Mouse (Mus musculus) heart, adult 18-20 months (tissue): ENCODE measurements at regions not wholly inside any gene's neighbourhood (a gene's known extent, or its start where the extent isn't known, plus 50 kb on each side); places are given as distances from the start of the nearest gene placed in this dataset.

Experiments
- DNase-seq, 2 experiments: peaks; one replicate each; pipeline ENCODE4 v3.0.0; 2021 to 2022; ENCODE audit warnings: mixed read lengths in 1 of 2

DNA sequence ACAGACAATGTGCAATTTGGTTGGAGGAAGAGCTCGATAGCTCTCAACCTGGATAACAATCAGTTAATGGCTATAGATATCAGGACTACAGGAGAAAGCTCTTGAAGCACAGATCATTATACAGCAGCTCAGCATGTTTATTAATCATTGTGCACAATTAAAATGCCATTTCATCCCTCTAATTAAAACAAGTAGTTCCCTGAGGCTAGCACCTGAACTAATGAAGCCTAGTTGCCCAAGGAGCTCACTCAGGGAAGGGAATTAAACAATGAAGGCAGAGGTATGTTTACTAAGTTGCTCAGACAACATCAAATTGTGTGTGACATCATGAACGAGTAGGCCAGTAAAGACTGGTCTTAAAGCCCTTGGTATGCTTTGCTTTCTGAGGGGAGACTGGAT is 210.3 kb upstream of the Etaa1 start:
- no peak for DNase-seq

DNA sequence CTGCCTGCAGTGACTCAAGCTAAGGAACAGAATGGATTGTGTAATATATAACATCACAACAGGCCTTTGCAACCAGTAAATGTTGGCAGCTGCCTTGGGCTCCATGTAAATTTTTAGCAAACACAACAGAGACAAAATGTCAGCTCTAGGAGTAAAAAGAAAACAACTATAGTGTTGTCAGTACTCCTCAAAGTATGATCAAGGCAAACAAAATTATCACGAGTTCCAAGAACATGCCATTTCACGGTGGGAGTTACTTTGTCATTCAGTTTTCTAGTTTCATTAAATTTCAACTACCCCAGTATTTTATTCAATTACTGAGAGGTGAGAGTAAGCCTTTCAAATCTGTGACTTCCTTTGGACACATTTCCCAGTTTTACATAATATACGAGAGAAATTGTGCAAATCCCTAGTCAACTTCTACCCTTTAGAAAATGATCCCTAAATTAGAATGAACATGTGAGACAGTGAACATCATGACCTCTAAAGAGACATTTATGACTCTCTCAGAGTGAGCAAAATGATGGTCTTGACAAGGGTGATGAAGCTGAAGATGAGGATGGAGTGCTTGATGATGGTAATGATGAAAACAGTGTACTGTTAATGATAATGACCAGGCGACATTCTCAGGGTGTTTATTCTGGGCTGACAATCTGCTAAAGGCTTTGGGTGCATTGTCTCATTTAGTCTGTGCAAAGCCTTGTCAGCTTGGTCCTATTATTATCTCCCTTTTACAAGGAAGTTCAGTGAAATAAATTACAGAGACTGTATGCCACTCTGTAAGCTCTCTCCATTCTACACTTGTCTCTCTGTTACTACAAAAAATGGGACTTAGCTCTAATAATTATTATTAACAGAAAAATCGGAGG is 209.7 kb upstream of the Etaa1 start:
- no peak for DNase-seq

DNA sequence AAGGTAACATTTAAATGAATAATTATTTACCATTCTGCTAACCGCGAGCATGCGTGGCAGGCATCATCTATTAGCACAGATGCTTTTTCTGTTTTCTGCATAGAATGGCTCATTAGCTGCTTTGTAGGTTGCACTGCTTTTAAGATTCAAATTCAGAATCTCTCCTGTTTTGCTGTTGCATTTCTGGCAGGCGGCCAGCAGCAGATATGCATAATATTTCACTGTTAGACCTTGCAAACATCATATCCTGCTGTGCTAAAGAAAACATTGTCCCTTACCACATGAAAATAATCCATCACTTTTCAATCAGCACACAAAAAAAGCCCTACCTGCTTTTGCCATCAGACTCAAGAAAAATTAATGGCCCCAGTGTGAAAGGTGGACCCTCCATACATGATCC is 202.8 kb upstream of the Etaa1 start:
- no peak for DNase-seq

DNA sequence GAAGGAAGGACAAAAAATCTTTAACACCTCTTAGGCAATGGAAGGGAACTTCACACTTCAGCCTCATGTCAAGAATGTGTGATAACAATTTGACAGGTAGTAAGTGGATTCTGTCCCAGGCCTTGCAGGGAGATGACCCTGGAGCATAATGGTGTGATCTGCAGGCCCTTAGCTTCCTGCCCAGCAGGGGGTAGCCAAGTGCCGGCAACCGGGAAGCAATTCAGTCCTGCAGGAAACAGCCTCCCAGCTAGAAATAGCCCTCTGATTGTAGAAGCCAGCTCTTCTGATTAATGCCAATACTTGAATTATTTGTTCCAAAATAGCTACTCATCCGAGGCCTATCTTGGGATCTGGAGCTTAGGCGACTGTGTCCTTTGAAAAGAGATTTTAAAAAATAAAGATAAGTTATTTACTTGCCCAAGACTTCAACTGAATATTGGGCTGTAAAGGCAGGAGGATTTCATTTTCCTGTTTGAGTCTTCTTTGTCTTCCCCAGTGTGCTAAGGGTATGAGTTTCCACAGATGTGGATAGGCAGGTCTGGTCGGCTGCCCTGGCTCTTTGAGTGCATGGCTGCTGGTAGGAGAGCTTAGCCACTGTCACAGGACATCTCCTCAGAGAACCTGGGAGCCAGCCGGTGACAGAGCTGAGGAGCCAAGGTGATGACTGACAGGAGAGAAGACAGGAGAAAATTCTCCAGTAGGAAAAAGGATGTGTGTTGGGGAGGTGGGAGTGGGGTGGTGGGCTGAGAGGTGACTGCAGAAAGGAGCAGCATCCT is 198.3 kb upstream of the Etaa1 start:
- peak; percentile 60 to 72 for DNase-seq

DNA sequence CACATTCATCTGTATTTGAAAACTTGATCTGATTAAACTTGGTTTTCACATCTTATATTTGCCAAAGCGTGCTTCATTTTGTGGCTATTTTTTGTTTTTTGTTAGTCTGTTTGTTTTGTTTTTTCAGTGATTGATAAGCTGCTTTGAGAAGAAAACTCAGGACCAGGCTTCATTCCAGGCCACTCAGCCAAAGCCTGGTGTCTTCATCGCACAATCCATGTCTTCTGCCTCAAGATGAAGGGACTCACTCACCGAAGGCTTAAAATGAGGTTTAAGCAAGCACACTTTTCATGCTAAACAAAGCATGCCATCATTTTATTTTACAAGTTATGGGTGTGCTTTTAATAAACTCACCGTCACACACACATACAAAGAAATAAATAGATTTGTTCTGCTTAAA is 197.7 kb upstream of the Etaa1 start:
- DNase-seq, result no peak

DNA sequence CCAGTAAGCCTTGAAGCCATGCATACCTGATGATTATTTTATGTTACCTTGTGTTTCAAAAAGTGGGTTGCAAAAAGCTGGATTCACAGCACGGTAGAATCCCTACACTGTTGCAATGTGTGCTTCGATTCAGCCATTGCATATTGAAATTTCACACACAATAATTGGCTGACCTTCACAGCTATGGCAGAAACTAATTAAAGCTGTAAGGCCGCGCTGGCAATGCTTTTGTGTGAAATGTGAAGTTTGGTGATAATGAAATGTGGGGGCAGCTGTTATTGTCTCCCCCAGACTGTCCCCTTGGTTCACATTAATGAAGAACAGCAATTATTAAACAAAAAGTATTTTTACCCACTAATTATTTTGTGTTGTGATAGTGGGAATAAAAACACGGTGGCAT is 173.8 kb upstream of the Etaa1 start:
- no peak for DNase-seq

DNA sequence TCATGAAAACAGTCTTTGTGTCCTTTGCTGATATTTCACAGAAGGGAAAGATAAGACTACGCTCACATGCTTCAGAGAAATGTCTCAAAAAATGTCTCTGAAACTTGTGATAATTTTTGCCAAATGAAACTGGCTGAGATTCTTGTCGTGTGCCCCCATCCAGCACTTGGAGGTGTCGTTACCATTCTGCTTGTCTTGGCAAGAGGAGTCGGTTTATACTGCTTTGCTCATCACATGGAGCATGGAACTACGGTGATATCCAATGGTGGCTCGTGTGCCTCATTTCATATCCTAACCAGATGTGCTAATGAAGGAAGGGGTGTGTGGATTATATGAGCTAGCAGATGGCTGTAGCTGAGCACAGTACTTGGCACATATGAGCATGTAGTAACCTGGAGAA is 169.4 kb upstream of the Etaa1 start:
- peak in 1 of 2 experiments; percentile 12 for DNase-seq

DNA sequence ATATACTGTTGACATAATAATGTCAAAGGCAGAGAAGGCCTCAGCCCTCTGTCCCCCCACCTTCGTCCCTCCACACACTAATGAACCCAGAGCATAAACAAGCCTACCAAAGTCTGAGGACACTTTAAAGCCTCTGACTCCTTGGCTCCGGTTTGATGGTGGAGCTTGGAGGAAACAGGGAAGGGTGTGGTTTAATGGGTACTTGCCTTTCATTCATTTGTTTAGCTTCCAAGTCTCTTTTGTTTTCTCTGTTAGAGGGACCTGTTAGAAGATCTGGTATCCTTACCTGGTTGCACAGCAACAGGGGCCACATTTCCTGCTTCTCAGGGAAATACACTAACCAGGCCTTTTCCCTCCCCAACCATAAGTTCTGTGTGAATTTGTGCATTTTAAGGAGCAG is 168.9 kb upstream of the Etaa1 start:
- no peak for DNase-seq

DNA sequence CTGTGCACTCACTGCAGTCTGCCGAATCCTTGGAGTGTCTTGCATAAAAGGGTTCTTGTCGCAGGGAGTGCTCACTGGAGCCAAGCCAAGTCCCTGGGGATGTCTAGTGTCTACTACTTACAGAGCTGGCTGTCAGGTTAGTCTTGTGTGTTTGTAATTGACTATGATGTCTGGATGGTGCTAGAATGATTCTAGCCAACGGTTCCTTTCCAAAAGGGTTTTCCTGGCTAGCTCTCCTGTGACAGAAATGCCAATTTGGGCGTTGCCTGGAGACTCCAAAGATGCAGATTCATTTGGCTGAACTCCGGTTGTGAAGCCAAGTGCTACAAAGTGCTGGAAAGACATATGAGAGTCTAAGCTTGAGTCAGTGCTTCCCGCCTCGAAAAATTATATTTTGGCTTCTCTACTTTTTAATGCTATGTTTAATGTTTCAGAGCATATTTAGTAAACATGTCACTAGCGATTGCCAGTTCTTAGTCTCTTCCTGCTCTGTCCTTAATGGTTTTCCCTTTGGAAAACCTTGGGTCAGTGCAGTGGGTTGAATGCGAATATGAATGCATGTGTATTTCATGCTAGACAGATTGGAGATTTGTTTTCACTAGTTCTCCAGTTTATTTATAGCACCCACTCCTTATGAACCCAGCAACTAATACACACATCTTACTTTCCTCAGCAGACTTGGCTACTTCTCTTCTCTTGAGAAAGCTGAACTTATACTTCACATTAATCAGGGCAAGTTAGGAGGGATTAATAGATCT is 162.2 kb upstream of the Etaa1 start:
- peak; percentile 40 to 42 for DNase-seq

DNA sequence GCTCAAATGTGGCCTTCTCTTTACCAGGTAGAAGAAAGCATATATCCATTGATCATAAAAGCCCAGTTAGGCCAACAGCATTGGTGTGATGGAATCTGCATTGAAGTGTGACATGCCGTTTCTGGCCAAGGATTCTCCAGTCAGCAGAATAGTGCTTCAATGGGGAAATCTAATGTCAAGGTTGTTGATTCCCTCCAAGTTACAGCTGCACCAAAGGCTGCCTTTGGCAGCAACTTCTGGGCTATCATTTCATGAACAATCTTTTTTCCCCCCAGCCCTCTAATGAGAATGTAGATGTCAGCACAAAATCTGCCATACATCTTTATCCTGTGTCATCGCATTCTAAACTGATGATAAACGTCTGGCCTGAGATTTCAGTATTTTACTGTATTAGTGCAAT is 149.2 kb upstream of the Etaa1 start:
- DNase-seq, result no peak

DNA sequence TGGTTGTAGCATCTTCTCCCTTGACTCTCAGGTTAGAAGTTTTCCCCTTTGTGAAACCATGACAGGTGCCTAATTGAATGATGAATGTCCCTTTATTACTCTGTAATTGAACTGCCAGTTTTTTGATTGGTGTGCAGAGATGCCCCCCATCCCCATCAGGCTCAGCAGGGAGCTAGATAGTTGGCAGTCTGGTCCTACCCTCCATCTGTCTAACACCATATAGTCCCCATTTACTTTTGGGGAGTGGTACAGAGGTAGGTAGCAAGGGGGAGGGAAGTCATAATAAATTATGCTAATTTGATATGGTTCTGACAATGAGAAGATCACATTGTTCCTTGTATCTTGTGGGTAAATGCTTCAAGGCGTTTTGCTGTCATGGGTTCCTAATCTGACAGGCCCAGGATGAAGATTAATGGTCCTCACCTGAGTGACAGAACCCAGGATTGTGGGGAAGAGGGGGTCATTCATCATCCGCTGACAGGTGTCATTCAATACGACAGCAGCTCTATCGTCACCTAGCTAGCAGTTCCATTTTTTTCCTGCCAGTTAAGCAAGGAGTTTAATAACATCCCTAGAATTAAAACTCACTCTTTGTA is 122.3 kb upstream of the Etaa1 start:
- DNase-seq, result no peak

DNA sequence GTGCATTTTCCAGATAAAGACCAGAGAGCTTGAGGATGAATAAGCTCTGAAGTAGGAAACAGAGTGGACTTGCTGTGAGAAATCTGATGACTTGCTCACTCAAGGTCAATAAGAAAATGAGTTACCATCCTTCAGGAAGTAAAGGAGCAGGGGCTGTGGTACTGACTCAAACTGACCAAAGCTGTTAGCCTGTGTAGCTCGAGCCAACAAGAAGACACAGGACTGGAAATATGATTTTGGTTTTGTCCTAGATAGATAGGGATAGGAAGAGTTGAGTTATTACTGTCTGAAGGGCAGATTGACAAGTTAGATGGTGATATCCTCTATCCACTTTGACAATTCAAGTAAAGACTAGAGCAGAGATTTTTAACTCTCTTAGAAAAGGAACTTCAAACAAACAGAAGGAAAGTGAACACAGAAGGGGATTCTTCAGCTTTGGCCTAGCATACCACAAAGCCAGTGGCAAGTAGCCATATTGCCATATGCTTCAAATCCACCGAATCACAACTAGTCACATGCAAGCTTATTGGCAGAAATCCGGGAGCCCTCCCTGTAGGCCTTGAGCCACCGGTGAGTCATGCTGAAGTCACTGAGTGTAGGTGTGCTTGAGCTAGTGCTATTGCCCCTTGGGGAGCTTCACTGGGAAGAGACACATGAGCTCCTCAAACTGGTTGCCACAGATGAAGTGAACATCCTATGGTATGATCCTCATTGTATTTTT is 117.1 kb upstream of the Etaa1 start:
- DNase-seq, result peak; percentile 38 to 41

DNA sequence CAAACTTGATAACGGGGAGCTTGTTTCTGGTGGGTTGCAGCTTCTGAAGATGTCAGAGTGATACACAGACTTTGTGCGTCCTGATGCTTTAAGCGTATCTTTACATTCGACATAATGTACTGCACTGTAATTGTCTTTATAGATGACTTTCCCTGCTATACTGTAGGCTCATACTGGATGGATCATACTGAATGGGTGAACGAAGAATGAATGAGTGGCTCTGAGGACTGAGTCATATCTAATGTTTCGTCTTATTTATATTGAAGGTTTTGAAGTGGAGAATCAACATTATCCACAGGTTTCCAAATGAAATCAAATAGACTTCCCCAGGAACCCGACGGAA is 116.3 kb upstream of the Etaa1 start:
- DNase-seq, result no peak

DNA sequence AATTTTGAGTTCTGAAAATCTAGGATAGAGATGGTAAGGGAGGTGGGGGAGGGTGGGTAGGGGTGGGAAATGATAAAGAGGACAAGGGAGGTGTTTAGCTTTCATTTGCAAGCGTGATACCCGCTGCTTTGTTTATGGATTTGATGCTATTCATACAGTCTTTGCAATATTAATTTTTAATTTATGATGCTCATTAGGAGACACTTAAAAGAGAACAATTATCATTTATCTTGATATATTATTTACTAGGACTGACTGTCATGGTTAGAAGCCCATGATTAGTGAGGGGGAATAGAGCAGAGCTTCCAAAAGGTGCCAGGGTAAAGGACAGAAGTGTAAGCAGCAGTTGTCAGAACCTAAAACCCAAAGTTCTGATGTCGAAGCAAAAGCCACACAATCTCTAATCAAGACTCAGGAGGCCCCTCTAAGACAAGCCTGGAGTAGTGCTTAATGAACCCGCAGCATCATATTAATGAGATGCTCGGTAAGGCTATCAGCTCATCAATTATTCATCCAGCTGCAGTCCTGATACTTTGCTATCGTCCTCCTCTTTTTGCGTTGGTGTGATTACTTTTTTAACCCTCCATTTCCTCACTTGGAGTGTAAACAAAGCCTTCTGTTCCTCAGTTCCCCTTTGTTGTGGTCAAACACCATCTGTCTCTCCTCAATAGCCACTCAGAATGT is 115.8 kb upstream of the Etaa1 start:
- no peak for DNase-seq

DNA sequence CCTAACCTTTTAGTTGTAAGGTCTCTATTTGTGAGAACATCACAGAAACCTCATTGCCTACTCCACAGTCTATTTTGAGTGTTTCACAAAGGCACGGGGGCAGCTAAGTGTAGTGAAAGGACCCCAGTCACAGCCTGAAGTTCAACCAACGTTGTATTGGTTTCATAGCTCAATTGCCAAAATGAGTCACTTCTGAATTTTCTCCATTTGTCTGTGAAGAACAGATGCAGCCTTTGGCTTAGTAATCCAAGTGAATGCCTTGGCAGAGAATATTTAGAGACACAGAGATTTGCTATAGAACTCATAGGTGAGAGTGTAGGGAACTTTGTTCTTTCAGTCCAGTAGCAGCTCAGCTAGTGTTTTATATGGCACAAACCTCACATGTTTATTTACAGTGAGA is 114.4 kb upstream of the Etaa1 start:
- DNase-seq, result peak; percentile 5 to 9

DNA sequence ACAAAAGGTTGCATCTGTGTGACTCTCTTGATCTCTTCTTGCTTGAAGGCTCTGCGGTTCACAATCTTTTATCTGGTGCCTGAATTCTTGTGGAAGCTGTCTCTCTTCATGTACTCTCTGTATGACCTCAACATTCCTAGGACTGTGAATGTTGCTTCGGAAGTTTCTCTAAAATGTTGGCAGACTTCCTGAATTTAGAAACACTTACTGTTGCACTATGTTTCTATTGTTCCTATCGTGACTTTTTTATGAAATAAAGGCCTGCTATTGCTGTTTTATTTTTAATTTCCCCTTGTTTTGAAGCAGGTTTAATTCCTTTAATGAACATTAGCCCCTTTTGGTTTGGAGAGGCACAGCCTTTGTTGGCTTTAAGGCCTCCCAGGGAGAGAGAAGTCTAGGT is 114.0 kb upstream of the Etaa1 start:
- peak in 1 of 2 experiments; percentile 5 for DNase-seq

DNA sequence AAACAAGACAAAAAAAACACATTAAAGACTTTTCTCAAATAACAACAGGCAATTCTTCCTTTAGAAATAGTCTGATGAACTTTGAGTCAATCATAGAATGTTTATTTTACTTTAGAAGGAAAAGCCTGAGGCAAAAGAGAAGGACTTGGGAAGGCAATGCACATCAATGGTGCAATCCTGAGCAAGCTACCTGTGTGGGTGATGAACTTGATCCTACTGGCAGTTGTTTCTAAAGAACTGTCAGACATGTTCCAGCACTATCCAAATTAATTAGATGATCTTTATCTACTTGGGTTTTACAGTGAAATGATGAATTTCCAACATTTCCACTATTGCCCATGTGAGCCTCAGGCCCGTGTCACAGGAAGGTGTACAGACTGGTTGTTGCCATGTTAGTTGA is 87.9 kb upstream of the Etaa1 start:
- DNase-seq, result no peak

DNA sequence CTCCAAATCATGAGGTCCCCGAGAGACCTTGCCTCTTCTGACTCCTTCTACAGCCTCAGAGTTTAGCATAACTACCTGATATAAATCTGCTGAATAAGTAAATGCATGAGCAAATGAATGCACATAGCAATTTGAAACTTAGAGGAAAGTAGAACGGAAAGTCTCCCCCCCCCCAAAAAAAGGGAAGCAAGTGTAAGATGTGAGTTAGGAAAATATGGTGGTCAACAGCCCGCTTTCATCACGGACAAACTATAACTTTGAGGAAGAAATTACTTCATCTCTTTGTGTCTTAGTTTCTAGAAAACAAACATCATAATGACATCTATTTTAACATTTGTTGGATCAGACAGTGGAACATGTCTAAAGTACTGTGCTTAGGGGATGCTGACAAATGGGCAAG is 77.4 kb upstream of the Etaa1 start:
- no peak for DNase-seq

DNA sequence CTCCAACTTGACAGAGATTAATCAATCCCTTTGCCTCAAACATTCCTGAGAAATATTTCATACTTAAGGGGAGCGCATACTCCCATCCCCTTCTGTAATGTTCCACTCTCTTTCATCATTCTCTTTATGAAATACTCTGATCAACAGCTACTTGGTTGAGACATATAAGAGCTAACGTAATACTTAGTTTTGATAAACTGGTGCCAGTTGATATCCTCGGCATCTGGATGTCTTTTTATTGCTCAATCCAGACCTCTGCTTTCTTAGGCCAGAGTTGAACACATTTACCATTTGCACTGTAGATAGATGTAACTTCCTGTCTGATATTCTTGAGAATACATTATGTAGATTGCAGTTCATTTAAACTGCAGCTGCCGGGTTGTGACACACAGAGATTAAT is 68.4 kb upstream of the Etaa1 start:
- DNase-seq, result peak in 1 of 2 experiments; percentile 4

DNA sequence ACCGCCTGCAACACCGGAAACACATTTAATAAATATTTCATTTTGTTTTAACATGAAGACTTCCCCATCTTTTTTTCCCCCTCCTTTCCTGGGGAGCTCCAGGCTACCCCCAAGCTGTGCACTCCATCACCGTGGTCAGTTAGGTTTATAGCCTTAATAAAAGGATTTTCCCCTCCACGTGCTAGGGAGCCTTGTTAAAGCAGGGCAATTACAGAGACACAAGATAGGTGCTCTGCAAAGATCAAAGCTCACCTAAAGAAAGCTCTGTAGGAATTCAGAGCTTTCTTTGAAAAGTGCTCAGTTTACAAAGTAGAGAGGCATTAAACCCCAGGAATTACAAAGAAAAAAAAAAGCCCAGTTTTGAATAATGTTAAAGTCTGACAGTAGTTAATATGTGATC is 61.6 kb upstream of the Etaa1 start:
- no peak for DNase-seq

DNA sequence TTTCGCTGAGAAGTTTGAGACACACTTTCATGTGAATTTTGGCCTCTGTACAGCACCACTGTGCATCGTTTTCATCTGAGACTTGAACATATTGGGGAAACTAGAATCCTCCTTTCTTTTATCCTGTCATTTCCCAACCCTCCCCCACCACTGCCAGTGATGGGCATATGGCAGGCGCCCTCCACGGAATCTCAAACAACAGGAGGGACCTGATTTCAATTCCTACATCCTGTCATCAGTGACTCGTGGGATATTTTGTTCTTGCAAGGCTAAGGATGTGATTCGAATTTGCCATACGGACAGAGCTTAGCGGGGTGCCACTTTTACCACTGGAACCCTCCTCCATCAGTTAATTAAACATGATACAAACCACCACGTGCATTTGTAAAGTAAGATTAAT is 60.9 kb upstream of the Etaa1 start:
- DNase-seq, result no peak
